Mouse (Mus musculus): ENCODE data around the gene Pde4dip.
A peak's percentile ranks its signal among the peaks of the same experiment; 100 is the strongest.

Gene Pde4dip

GRCm38 (mm10) chr3:97888168-97888901 is at the start of gene Pde4dip:
Gene Pde4dip (minus strand): TSS chr3:97888707.
- no peak for DNase-seq (ENCODE audit: low spot score)

GRCm38 (mm10) chr3:97937945-97938266 is 49.4 kb upstream of the Pde4dip start:
- DNase-seq (ENCODE audit: low spot score) = no peak

- DNase-seq (ENCODE audit: low spot score) = no peak
These were observed 48.8 kb upstream of the Pde4dip start for GRCm38 (mm10) chr3:97937068-97937944.

- DNase-seq (ENCODE audit: low spot score) = no peak
These were observed 46.1 kb upstream of the Pde4dip start for GRCm38 (mm10) chr3:97934331-97935300.

- no peak for DNase-seq (ENCODE audit: low spot score)
These were observed 45.3 kb upstream of the Pde4dip start for GRCm38 (mm10) chr3:97933811-97934210.

- peak; percentile 54 for DNase-seq (ENCODE audit: low spot score)
These were observed 44.7 kb upstream of the Pde4dip start for GRCm38 (mm10) chr3:97933251-97933650.

- no peak for DNase-seq (ENCODE audit: low spot score)
These were observed 44.3 kb upstream of the Pde4dip start for GRCm38 (mm10) chr3:97932771-97933170.

- peak; percentile 51 for DNase-seq (ENCODE audit: low spot score)
These were observed 43.6 kb upstream of the Pde4dip start for GRCm38 (mm10) chr3:97932131-97932530.

- no peak for DNase-seq (ENCODE audit: low spot score)
These were observed 42.9 kb upstream of the Pde4dip start for GRCm38 (mm10) chr3:97931310-97931885.

- no peak for DNase-seq (ENCODE audit: low spot score)
These were observed 42.3 kb upstream of the Pde4dip start for GRCm38 (mm10) chr3:97930787-97931158.

GRCm38 (mm10) chr3:97930141-97930786 is 41.8 kb upstream of the Pde4dip start:
- no peak for DNase-seq (ENCODE audit: low spot score)

GRCm38 (mm10) chr3:97928968-97929858 is 40.7 kb upstream of the Pde4dip start:
- peak; percentile 66 for DNase-seq (ENCODE audit: low spot score)

- no peak for DNase-seq (ENCODE audit: low spot score)
These were observed 38.8 kb upstream of the Pde4dip start for GRCm38 (mm10) chr3:97927322-97927721.

- no peak for DNase-seq (ENCODE audit: low spot score)
These were observed 36.7 kb upstream of the Pde4dip start for GRCm38 (mm10) chr3:97925246-97925645.

GRCm38 (mm10) chr3:97918885-97919550 is 30.5 kb upstream of the Pde4dip start:
- no peak for DNase-seq (ENCODE audit: low spot score)

- DNase-seq (ENCODE audit: low spot score) = no peak
These were observed 26.6 kb upstream of the Pde4dip start for GRCm38 (mm10) chr3:97915081-97915480.

GRCm38 (mm10) chr3:97911093-97911492 is 22.6 kb upstream of the Pde4dip start:
- DNase-seq (ENCODE audit: low spot score) = no peak

GRCm38 (mm10) chr3:97909737-97910136 is 21.2 kb upstream of the Pde4dip start:
- no peak for DNase-seq (ENCODE audit: low spot score)

- DNase-seq (ENCODE audit: low spot score) = no peak
These were observed 13.1 kb upstream of the Pde4dip start for GRCm38 (mm10) chr3:97901586-97901985.
